ENCODE assay signal across 8 mouse cellular contexts in the genomic region with DNA sequence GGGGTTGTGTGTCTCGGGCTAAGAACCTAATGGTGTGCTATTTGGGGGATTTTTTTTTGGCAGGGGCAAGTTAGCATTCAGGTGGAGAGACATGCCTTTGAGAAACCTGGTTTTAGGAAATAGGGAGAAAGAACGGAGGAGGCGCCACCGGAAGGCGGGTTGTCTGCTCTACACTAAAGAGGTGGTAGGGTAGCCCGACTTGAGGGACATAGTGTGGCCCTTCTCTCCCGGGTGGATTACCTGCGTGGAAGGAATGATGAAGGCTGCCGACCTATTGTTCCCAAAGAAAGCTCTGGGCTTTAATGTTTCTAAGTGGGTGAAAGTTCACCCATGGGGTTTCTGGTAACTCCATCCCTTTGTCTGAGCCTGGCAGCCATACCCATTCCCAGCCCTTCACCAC. TPM values are rescaled to one million over a fixed set of nuclear protein-coding genes. Genes with fewer than 3 reads are reported as not detected.
A peak's percentile ranks its signal among the peaks of the same experiment; 100 is the strongest.
DNase-seq lines count a peak whose midpoint lies in the region; ATAC-seq and TF ChIP-seq lines count a peak whose summit lies in the region.

No protein-coding gene starts in this region.

- H3K9ac ChIP-seq in liver, postnatal 0 days (replicated peaks): peak overlapping the region; percentile 90

- DNase-seq in adrenal gland, postnatal 10 days: peak; percentile 30
- no peak for DNase-seq in adrenal gland, adult 2 months
- DNase-seq in right cerebral cortex, adult 2 months (ENCODE audit: low spot score in 2 of 2): peak; percentile 43 to 45
- no peak for DNase-seq in right cerebral cortex, postnatal 4 days
- DNase-seq in heart, postnatal 4 days: peak; percentile 26
- peak; percentile 36 for DNase-seq in liver, postnatal 0 days
- DNase-seq in layer of hippocampus, adult 8-10 months (ENCODE audit: low spot score in 2 of 2): no peak
- no peak for DNase-seq in adrenal gland, postnatal 25 days

- 1% methylated on average over 9 of the region's 9 CpGs for WGBS in liver, postnatal 0 days (ENCODE audit: insufficient replicate concordance)

- H3K4me1 ChIP-seq in liver, postnatal 0 days (ENCODE audit: insufficient read depth): peaks cover 32% of the 10 kb centered on the region

- H3K4me2 ChIP-seq in liver, postnatal 0 days (ENCODE audit: low read depth, low read length): peak overlapping the region; percentile 98

- H3K27ac ChIP-seq in liver, postnatal 0 days (ENCODE audit: low read depth): peak overlapping the region; percentile 93

- H3K4me3 ChIP-seq in liver, postnatal 0 days (ENCODE audit: low read depth, low read length): peak overlapping the region; percentile 92

- no peak for TF ChIP-seq EP300 in liver, postnatal 0 days (IDR thresholded peaks at IDR 0.05; ENCODE audit: low read depth)

- H3K36me3 ChIP-seq in liver, postnatal 0 days (replicated peaks; ENCODE audit: insufficient read depth, low read length): no peaks in the 10 kb centered on the region

- no peak for TF ChIP-seq CTCF in liver, postnatal 0 days (IDR thresholded peaks at IDR 0.05; ENCODE audit: low read depth)

- ATAC-seq in liver, postnatal 0 days: no peak

- no peaks in the 10 kb centered on the region for H3K27me3 ChIP-seq in liver, postnatal 0 days (ENCODE audit: insufficient read depth, low read length)

- H3K9me3 ChIP-seq in liver, postnatal 0 days (ENCODE audit: low read length): no peaks in the 10 kb centered on the region

RNA-seq across cellular contexts. Expression of a gene that starts 0.9 kb away (rescaled TPM):
- 10 to 100 TPM; 69.2 to 89.2 TPM for total RNA-seq in adrenal gland, postnatal 10 days (2021)
- 100 to 1,000 TPM; 110 to 147 TPM for total RNA-seq in adrenal gland, adult 2 months (2021)
- 51.7 and 122 TPM in 2 replicates for polyA plus RNA-seq in adrenal gland, adult 2 months (2012; rRNA removed)
- total RNA-seq in heart, postnatal 4 days (2021): 10 to 100 TPM; 58.0 to 58.8 TPM
- 51.1 and 54.4 TPM in 2 replicates for polyA plus RNA-seq in liver, postnatal 0 days (2015; fragmentation: Nextera tagmentation; extraction: Ambion mirVana)
- total RNA-seq in layer of hippocampus, adult 8-10 months (2022): 100 to 1,000 TPM; 293 to 382 (median 331) TPM
- total RNA-seq in adrenal gland, postnatal 25 days (2021): 63.3 and 69.1 TPM in 2 replicates

Comparison
In these comparisons a context has a peak if more than half of its experiments do, and no peak if none do; other contexts are left out.
1. DNase-seq: peak in adrenal gland, postnatal 10 days (single experiment), right cerebral cortex, adult 2 months (2 of 2), heart, postnatal 4 days (single experiment) and liver, postnatal 0 days (single experiment); none in adrenal gland, adult 2 months (single experiment), right cerebral cortex, postnatal 4 days (single experiment), layer of hippocampus, adult 8-10 months (0 of 2) and adrenal gland, postnatal 25 days (single experiment).